In genomic region chr1:181851521-181852310, GRCm38 (mm10) we compare ENCODE assay signal across 7 mouse cellular contexts. TPM values are rescaled to one million over a fixed set of nuclear protein-coding genes. Genes with fewer than 3 reads are reported as not detected.
DNase-seq lines count a peak whose midpoint lies in the region; ATAC-seq and TF ChIP-seq lines count a peak whose summit lies in the region.

No protein-coding gene starts in this region.

- peak overlapping the region; percentile 84 for H3K27ac ChIP-seq in spleen, adult 2 months (ENCODE audit: insufficient read depth, low read length)
- peak overlapping the region; percentile 91; the same call in 1 of the 2 replicates for H3K27ac ChIP-seq in lung, postnatal 0 days (ENCODE audit: low read length)
- no peak overlapping the region for H3K27ac ChIP-seq in kidney, embryonic 16.5 days (ENCODE audit: low read length)

- TF ChIP-seq EP300 in lung, postnatal 0 days (IDR thresholded peaks at IDR 0.05) = no peak

- no peak for TF ChIP-seq CTCF in spleen, adult 2 months (IDR thresholded peaks at IDR 0.05; ENCODE audit: extremely low read depth, insufficient read depth, insufficient read length, insufficient replicate concordance)
- no peak for TF ChIP-seq CTCF in lung, postnatal 0 days (IDR thresholded peaks at IDR 0.05)

- DNase-seq in spleen, adult 2 months (ENCODE audit: low read depth in 1 of 2, low spot score in 2 of 2) = no peak
- no peak for DNase-seq in spleen, postnatal 36 days (ENCODE audit: low spot score in 2 of 2)
- DNase-seq in gastrocnemius, adult 8-10 months (ENCODE audit: low spot score in 2 of 2) = peak; percentile 60 to 76
- DNase-seq in heart, postnatal 10 days = peak; percentile 77 to 80
- no peak for DNase-seq in lung, postnatal 0 days (ENCODE audit: low spot score)
- DNase-seq in neural tube, embryonic 10.5 days (ENCODE audit: extremely low spot score, low spot score) = no peak

- no peak overlapping the region for H3K9ac ChIP-seq in lung, postnatal 0 days (replicated peaks; ENCODE audit: low read depth)
- H3K9ac ChIP-seq in kidney, embryonic 16.5 days (replicated peaks; ENCODE audit: low read length) = no peak overlapping the region

- peak overlapping the region; percentile 53; the same call in 1 of the 2 replicates for H3K4me2 ChIP-seq in lung, postnatal 0 days (replicated peaks; ENCODE audit: low read depth, low read length)
- no peak overlapping the region for H3K4me2 ChIP-seq in kidney, embryonic 16.5 days (replicated peaks; ENCODE audit: low read depth, low read length)

- H3K27me3 ChIP-seq in spleen, adult 2 months (ENCODE audit: control insufficient read depth, insufficient read depth, low read length) = no peaks in the 10 kb centered on the region
- H3K27me3 ChIP-seq in lung, postnatal 0 days (replicated peaks; ENCODE audit: insufficient read depth, low read length) = no peaks in the 10 kb centered on the region
- H3K27me3 ChIP-seq in kidney, embryonic 16.5 days (ENCODE audit: insufficient read depth, low read length) = no peaks in the 10 kb centered on the region

- peaks cover 7% of the 10 kb centered on the region; the same call in 1 of the 2 replicates for H3K4me1 ChIP-seq in spleen, adult 2 months (ENCODE audit: control insufficient read depth, insufficient read depth, insufficient read length)
- H3K4me1 ChIP-seq in lung, postnatal 0 days (ENCODE audit: insufficient read depth, low read depth, low read length) = no peaks in the 10 kb centered on the region
- H3K4me1 ChIP-seq in kidney, embryonic 16.5 days (ENCODE audit: insufficient read depth, low read length) = peaks cover 9% of the 10 kb centered on the region

- no peaks in the 10 kb centered on the region for H3K9me3 ChIP-seq in lung, postnatal 0 days (ENCODE audit: low read length)
- no peaks in the 10 kb centered on the region for H3K9me3 ChIP-seq in kidney, embryonic 16.5 days (ENCODE audit: low read length)

- intact Hi-C loops in heart, postnatal 10 days (cut with DNase I) = no loop called here

- no peak for TF ChIP-seq POLR2A in spleen, adult 2 months (IDR thresholded peaks at IDR 0.05; ENCODE audit: low read depth, low read length)

- no peak overlapping the region for H3K4me3 ChIP-seq in spleen, adult 2 months (ENCODE audit: extremely low read depth, insufficient read depth, insufficient read length)
- H3K4me3 ChIP-seq in lung, postnatal 0 days (ENCODE audit: low read depth, low read length) = no peak overlapping the region
- H3K4me3 ChIP-seq in kidney, embryonic 16.5 days (ENCODE audit: low read length) = no peak overlapping the region

- 74% methylated on average over 12 of the region's 12 CpGs for WGBS in spleen, adult 2 months
- 62% methylated on average over 12 of the region's 12 CpGs for WGBS in lung, postnatal 0 days
- 86% methylated on average over 12 of the region's 12 CpGs for WGBS in kidney, embryonic 16.5 days

- H3K36me3 ChIP-seq in spleen, adult 2 months (ENCODE audit: control insufficient read depth, insufficient read depth, low read length) = no peaks in the 10 kb centered on the region
- H3K36me3 ChIP-seq in lung, postnatal 0 days (ENCODE audit: insufficient read depth, low read length) = no peaks in the 10 kb centered on the region
- no peaks in the 10 kb centered on the region for H3K36me3 ChIP-seq in kidney, embryonic 16.5 days (ENCODE audit: insufficient read depth, low read length)

- ATAC-seq in lung, postnatal 0 days = no peak
- no peak for ATAC-seq in kidney, embryonic 16.5 days (ENCODE audit: low FRiP score, low TSS enrichment)

RNA-seq across cellular contexts. Expression of gene Lbr, which starts 8.9 kb away (rescaled TPM):
- 48.8 and 50.5 TPM in 2 replicates for polyA plus RNA-seq in spleen, adult 2 months (2012; rRNA removed)
- 10 to 100 TPM; 20.4 to 23.4 (median 23.0) TPM for total RNA-seq in gastrocnemius, adult 8-10 months (2022)
- 10 to 100 TPM; 35.0 to 36.3 TPM for total RNA-seq in heart, postnatal 10 days (2021)
- polyA plus RNA-seq in lung, postnatal 0 days (2015; fragmentation: Nextera tagmentation; extraction: Ambion mirVana) = 51.7 and 54.3 TPM in 2 replicates
- polyA plus RNA-seq in kidney, embryonic 16.5 days (2015; fragmentation: Nextera tagmentation; extraction: Ambion mirVana) = 107 TPM in 2 replicates

Comparison
In these comparisons a context has a peak if more than half of its experiments do, and no peak if none do; other contexts are left out.
1. DNase-seq: peak in gastrocnemius, adult 8-10 months (2 of 2) and heart, postnatal 10 days (2 of 2); none in spleen, adult 2 months (0 of 2), spleen, postnatal 36 days (0 of 2), lung, postnatal 0 days (single experiment) and neural tube, embryonic 10.5 days (single experiment).